Mouse (Mus musculus) spleen, embryonic (tissue): ENCODE data around the gene Abca17.

Experiments used
- CTCF ChIA-PET: fragments of 350-600 bp; sonication (Branson Sonifier 250); formaldehyde crosslinking; loops from one replicate; lab custom pipeline; 2022; lab: Charles Lee

The Abca17 gene

GRCm38 (mm10) chr17:24346831-24347230 lies 4.0 kb downstream of the Abca17 start:
- CTCF ChIA-PET, result interaction anchor here (0.7 kb wide), 1 partner anchor 78 kb away, joined by 5 read pairs; no protein-coding TSS in a partner anchor

- CTCF ChIA-PET, result no interaction called here
These were observed 6.2 kb downstream of the Abca17 start for GRCm38 (mm10) chr17:24344672-24345071.

- CTCF ChIA-PET, result no interaction called here
These were observed 23.2 kb downstream of the Abca17 start for GRCm38 (mm10) chr17:24327656-24328055.

GRCm38 (mm10) chr17:24325051-24325450 lies 25.8 kb downstream of the Abca17 start:
- CTCF ChIA-PET, result no interaction called here

GRCm38 (mm10) chr17:24320826-24321225 lies 30.0 kb downstream of the Abca17 start:
- CTCF ChIA-PET, result no interaction called here

- CTCF ChIA-PET, result interaction anchor here (0.7 kb wide), 1 partner anchor 227 kb away, joined by 7 read pairs; no protein-coding TSS in a partner anchor
These were observed 43.4 kb downstream of the Abca17 start for GRCm38 (mm10) chr17:24307500-24307899.

- CTCF ChIA-PET, result no interaction called here
These were observed 50.2 kb downstream of the Abca17 start for GRCm38 (mm10) chr17:24300651-24301050.

GRCm38 (mm10) chr17:24289338-24289737 lies 61.5 kb downstream of the Abca17 start:
- CTCF ChIA-PET, result interaction anchor here (0.6 kb wide), 1 partner anchor 26 kb away, joined by 9 read pairs; no protein-coding TSS in a partner anchor

GRCm38 (mm10) chr17:24288477-24288876 lies 62.4 kb downstream of the Abca17 start:
- CTCF ChIA-PET, result no interaction called here

- CTCF ChIA-PET, result no interaction called here
These were observed 65.2 kb downstream of the Abca17 start for GRCm38 (mm10) chr17:24285680-24286079.

GRCm38 (mm10) chr17:24283266-24283818 lies 67.5 kb downstream of the Abca17 start:
- CTCF ChIA-PET, result no interaction called here

- CTCF ChIA-PET, result interaction anchor here (0.7 kb wide), 1 partner anchor 16 kb away, joined by 4 read pairs; no protein-coding TSS in a partner anchor
These were observed 68.2 kb downstream of the Abca17 start for GRCm38 (mm10) chr17:24282637-24283036.

GRCm38 (mm10) chr17:24279907-24280306 lies 71.0 kb downstream of the Abca17 start:
- CTCF ChIA-PET, result interaction anchor here (0.7 kb wide), 1 partner anchor 211 kb away, joined by 3 read pairs; no protein-coding TSS in a partner anchor

- CTCF ChIA-PET, result interaction anchor here (0.6 kb wide), 1 partner anchor 15 kb away, joined by 4 read pairs; no protein-coding TSS in a partner anchor
These were observed 83.7 kb downstream of the Abca17 start for GRCm38 (mm10) chr17:24267133-24267532.

- CTCF ChIA-PET, result no interaction called here
These were observed 86.1 kb downstream of the Abca17 start for GRCm38 (mm10) chr17:24264766-24265165.

GRCm38 (mm10) chr17:24260516-24260915 lies 90.4 kb downstream of the Abca17 start:
- CTCF ChIA-PET, result no interaction called here

GRCm38 (mm10) chr17:24259702-24260101 lies 91.2 kb downstream of the Abca17 start:
- CTCF ChIA-PET, result no interaction called here

GRCm38 (mm10) chr17:24258981-24259380 lies 91.9 kb downstream of the Abca17 start:
- CTCF ChIA-PET, result interaction anchor here (0.5 to 0.8 kb wide), 2 partner anchors 17 to 93 kb away, joined by 3 read pairs; partner anchors contain the start of gene Abca3

GRCm38 (mm10) chr17:24252329-24252728 lies 98.5 kb downstream of the Abca17 start:
- CTCF ChIA-PET, result no interaction called here

- CTCF ChIA-PET, result interaction anchor here (0.6 kb wide), 1 partner anchor 332 kb away, joined by 3 read pairs; no protein-coding TSS in a partner anchor
These were observed 99.4 kb downstream of the Abca17 start, which contains the start of gene Ccnf for GRCm38 (mm10) chr17:24251320-24252069. TSS of gene Ccnf (minus strand) at chr17:24251484.

- CTCF ChIA-PET, result interaction anchor here (0.6 kb wide), 1 partner anchor 333 kb away, joined by 3 read pairs; no protein-coding TSS in a partner anchor
These were observed 99.9 kb downstream of the Abca17 start for GRCm38 (mm10) chr17:24250988-24251319.

GRCm38 (mm10) chr17:24248641-24249040 lies 102.2 kb downstream of the Abca17 start:
- CTCF ChIA-PET, result interaction anchor here (0.7 kb wide), 1 partner anchor 184 kb away, joined by 4 read pairs; no protein-coding TSS in a partner anchor
